Mouse (Mus musculus) E14TG2a.4 (cell line): ENCODE results near the gene Vstm2a.

ENCODE experiments used
- CTCF ChIP-seq: conservative IDR thresholded peaks from 2 replicates; pipeline ENCODE4 v1.5.1; 2014; ENCODE audit warnings: low read length
- NANOG ChIP-seq: IDR thresholded peaks from 2 replicates; pipeline ENCODE4 v1.6.1; 2014; ENCODE audit warnings: borderline replicate concordance, low read length, mixed read lengths

- TF ChIP-seq CTCF (no peak), NANOG (no peak)
Measured at GRCm38 (mm10) chr11:16354356-16354755, 96.8 kb downstream of the Vstm2a start.
